In the genomic region with DNA sequence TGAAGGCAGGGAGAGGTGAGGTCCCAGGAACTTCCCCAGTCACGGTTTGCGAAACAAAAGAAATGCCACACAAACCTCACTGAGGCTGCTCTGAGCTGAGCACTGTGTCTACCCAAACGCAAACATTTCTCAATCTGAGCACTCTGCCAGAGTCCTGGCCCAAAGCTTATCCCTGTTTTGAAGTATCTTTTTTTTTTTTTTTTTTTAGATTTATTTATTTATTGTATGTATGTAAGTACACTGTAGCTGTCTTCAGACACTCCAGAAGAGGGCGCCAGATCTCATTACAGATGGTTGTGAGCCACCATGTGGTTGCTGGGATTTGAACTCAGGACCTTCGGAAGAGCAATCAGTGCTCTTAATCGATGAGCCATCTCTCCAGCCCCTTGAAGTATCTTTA, we compare ENCODE assay signal across 5 mouse cellular contexts. TPM values are rescaled to one million over a fixed set of nuclear protein-coding genes. Genes with fewer than 3 reads are reported as not detected.
A peak's percentile ranks its signal among the peaks of the same experiment; 100 is the strongest.
DNase-seq lines count a peak whose midpoint lies in the region; TF ChIP-seq lines count a peak whose summit lies in the region.
"Not testable (repeated sequence)": the region's sequence is repeated elsewhere in the genome, so short reads cannot be mapped to it uniquely, and the experiment has no call there.

No protein-coding gene starts in this region.

- not testable (repeated sequence) for TF ChIP-seq CTCF in ES-Bruce4 (IDR thresholded peaks at IDR 0.05; ENCODE audit: low read depth, low read length)

- H3K4me1 ChIP-seq in ES-Bruce4 (ENCODE audit: control insufficient read depth, insufficient read depth, low read length); heart, embryonic 10.5 days: not testable (repeated sequence)

- H3K27me3 ChIP-seq in ES-Bruce4 (ENCODE audit: control insufficient read depth, insufficient read depth, low read length, poor library complexity, severe bottlenecking); heart, embryonic 10.5 days (ENCODE audit: insufficient read depth, poor library complexity, severe bottlenecking): not testable (repeated sequence)

- not testable (repeated sequence) for TF ChIP-seq EP300 in ES-Bruce4 (IDR thresholded peaks at IDR 0.05; ENCODE audit: insufficient read depth, low read depth, low read length)

- not testable (repeated sequence) for TF ChIP-seq POLR2A in ES-Bruce4 (IDR thresholded peaks at IDR 0.05; ENCODE audit: insufficient read depth, low read length)

- DNase-seq in 3134 (ENCODE audit: extremely low read depth, insufficient read length, low spot score), result peak; percentile 24
- peak; percentile 19 for DNase-seq in R1 (ENCODE audit: low read depth, low spot score)
- peak; percentile 23 for DNase-seq in heart, adult 11 months
- peak; percentile 51 for DNase-seq in heart, embryonic 10.5 days (ENCODE audit: low spot score)

- 0 out of 2 replicates have a peak overlapping the region, but pooled peaks have one; percentile 68 for H3K27ac ChIP-seq in ES-Bruce4 (ENCODE audit: insufficient read depth, low read length)
- not testable (repeated sequence) for H3K27ac ChIP-seq in heart, embryonic 10.5 days

- not testable (repeated sequence) for H3K36me3 ChIP-seq in ES-Bruce4 (ENCODE audit: control insufficient read depth, insufficient read depth, low read length, poor library complexity, severe bottlenecking); heart, embryonic 10.5 days

- H3K4me3 ChIP-seq in ES-Bruce4 (ENCODE audit: low read depth, low read length); heart, embryonic 10.5 days: not testable (repeated sequence)

- not testable (repeated sequence) for H3K9me3 ChIP-seq in ES-Bruce4 (replicated peaks; ENCODE audit: control insufficient read depth, insufficient read depth, low read length, poor library complexity, severe bottlenecking); heart, embryonic 10.5 days

- whole genome bisulfite sequencing in heart, embryonic 10.5 days, result 87% methylated on average over 6 of the region's 6 CpGs

- H3K9ac ChIP-seq in ES-Bruce4 (ENCODE audit: low read depth, poor library complexity, severe bottlenecking), result not testable (repeated sequence)

RNA-seq across cellular contexts. Expression of a gene that starts 2.1 kb away (rescaled TPM):
- polyA plus RNA-seq in ES-Bruce4 (2011; ENCODE audit: insufficient read depth, insufficient read length, low read depth, missing spikeins), result 127 and 140 TPM in 2 replicates
- polyA plus RNA-seq in heart, embryonic 10.5 days (2016; fragmentation: Nextera tagmentation; extraction: Ambion mirVana), result 131 and 187 TPM in 2 replicates

RNA-seq across cellular contexts. Expression of a gene that starts 32.8 kb away (rescaled TPM):
- polyA plus RNA-seq in ES-Bruce4 (2011; ENCODE audit: insufficient read depth, insufficient read length, low read depth, missing spikeins), result 166 TPM in 2 replicates
- 335 and 408 TPM in 2 replicates for polyA plus RNA-seq in heart, embryonic 10.5 days (2016; fragmentation: Nextera tagmentation; extraction: Ambion mirVana)

RNA-seq across cellular contexts. Expression of a gene that starts 33.4 kb away (rescaled TPM):
- polyA plus RNA-seq in ES-Bruce4 (2011; ENCODE audit: insufficient read depth, insufficient read length, low read depth, missing spikeins), result 42.2 and 48.8 TPM in 2 replicates
- polyA plus RNA-seq in heart, embryonic 10.5 days (2016; fragmentation: Nextera tagmentation; extraction: Ambion mirVana), result 32.4 and 40.5 TPM in 2 replicates
